Comparison of ENCODE assay signal across 8 mouse cellular contexts in genomic region chr5:111159628-111160321, GRCm38 (mm10).
DNase-seq lines count a peak whose midpoint lies in the region; ATAC-seq and TF ChIP-seq lines count a peak whose summit lies in the region.

No protein-coding gene starts in this region.

- H3K4me2 ChIP-seq in lung, embryonic 14.5 days, result peak overlapping the region; percentile 18

- H3K27me3 ChIP-seq in lung, embryonic 14.5 days (ENCODE audit: insufficient read depth, low read length), result no peaks in the 10 kb centered on the region
- H3K27me3 ChIP-seq in limb, embryonic 10.5 days (ENCODE audit: low read depth, poor library complexity, severe bottlenecking), result 0 out of 2 replicates have a peak, but pooled peaks cover 10% of the 10 kb centered on the region

- no peak for TF ChIP-seq CTCF in lung, embryonic 14.5 days (IDR thresholded peaks at IDR 0.05; ENCODE audit: low read depth)
- TF ChIP-seq CTCF in embryonic fibroblast, embryonic 13.5 days (IDR thresholded peaks at IDR 0.05; ENCODE audit: borderline replicate concordance, insufficient read depth, low read length), result no peak

- TF ChIP-seq POLR2A in embryonic fibroblast, embryonic 13.5 days (IDR thresholded peaks at IDR 0.05; ENCODE audit: low read depth, low read length), result no peak

- intact Hi-C loops in gastrocnemius, postnatal 14 days (cut with DNase I; ENCODE audit: low total_unique reads), result no loop called here

- peak; percentile 51 for DNase-seq in lung, embryonic 14.5 days
- DNase-seq in lung, postnatal 4 days, result no peak
- peak; percentile 59 for DNase-seq in limb, embryonic 10.5 days (ENCODE audit: low spot score)
- DNase-seq in telencephalon, adult 2 months (ENCODE audit: low read depth, low spot score), result peak; percentile 40
- DNase-seq in gastrocnemius, postnatal 14 days, result no peak
- no peak for DNase-seq in lung, postnatal 10 days
- DNase-seq in layer of hippocampus, adult 9-10 months (ENCODE audit: low spot score), result no peak

- peaks cover 9% of the 10 kb centered on the region for H3K4me1 ChIP-seq in lung, embryonic 14.5 days (ENCODE audit: insufficient read depth)
- H3K4me1 ChIP-seq in embryonic fibroblast, embryonic 13.5 days (ENCODE audit: control insufficient read depth, insufficient read depth, low read length), result peaks cover 16% of the 10 kb centered on the region
- H3K4me1 ChIP-seq in limb, embryonic 10.5 days, result peaks cover 80% of the 10 kb centered on the region

- ATAC-seq in lung, embryonic 14.5 days (ENCODE audit: insufficient read depth), result peak; percentile 30

- no peak overlapping the region for H3K4me3 ChIP-seq in lung, embryonic 14.5 days (ENCODE audit: low read depth, low read length)
- no peak overlapping the region for H3K4me3 ChIP-seq in embryonic fibroblast, embryonic 13.5 days (ENCODE audit: insufficient read depth, low read length)
- no peak overlapping the region for H3K4me3 ChIP-seq in limb, embryonic 10.5 days

- no peaks in the 10 kb centered on the region for H3K36me3 ChIP-seq in lung, embryonic 14.5 days (ENCODE audit: insufficient read depth)
- no peaks in the 10 kb centered on the region for H3K36me3 ChIP-seq in limb, embryonic 10.5 days

- H3K27ac ChIP-seq in lung, embryonic 14.5 days (ENCODE audit: low read depth), result peak overlapping the region; percentile 30; the same call in 1 of the 2 replicates
- 0 out of 2 replicates have a peak overlapping the region, but pooled peaks have one; percentile 12 for H3K27ac ChIP-seq in embryonic fibroblast, embryonic 13.5 days (ENCODE audit: insufficient read depth, low read length)
- H3K27ac ChIP-seq in limb, embryonic 10.5 days, result peak overlapping the region; percentile 73

- no peaks in the 10 kb centered on the region for H3K9me3 ChIP-seq in lung, embryonic 14.5 days (ENCODE audit: low read depth, low read length)
- H3K9me3 ChIP-seq in limb, embryonic 10.5 days (replicated peaks), result no peaks in the 10 kb centered on the region

- WGBS in lung, embryonic 14.5 days, result 17% methylated on average over 23 of the region's 23 CpGs
- WGBS in limb, embryonic 10.5 days, result 55% methylated on average over 23 of the region's 23 CpGs

- no peak overlapping the region for H3K9ac ChIP-seq in lung, embryonic 14.5 days

Comparison
In these comparisons a context has a peak if more than half of its experiments do, and no peak if none do; other contexts are left out.
1. DNase-seq: peak in lung, embryonic 14.5 days (single experiment), limb, embryonic 10.5 days (single experiment) and telencephalon, adult 2 months (single experiment); none in lung, postnatal 4 days (0 of 2), gastrocnemius, postnatal 14 days (single experiment), lung, postnatal 10 days (single experiment) and layer of hippocampus, adult 9-10 months (single experiment).
2. H3K27ac ChIP-seq: peak in every context shown above with its lines; median percentile 73 in limb, embryonic 10.5 days; 30 in lung, embryonic 14.5 days; 12 in embryonic fibroblast, embryonic 13.5 days.